Mouse (Mus musculus) liver, embryonic 14.5 days (tissue): ENCODE results near the gene Pcolce2. TPM values are rescaled to one million over a fixed set of nuclear protein-coding genes. Genes with fewer than 3 reads are reported as not detected.

ENCODE experiments used
- ATAC-seq: fragments of 200-750 bp; cut with Nextera tagmentation; 2 replicates; pipeline ENCODE4 v1.8.0; 2017; ENCODE audit warnings: moderate number of reproducible peaks, mild to moderate bottlenecking, moderate library complexity; ENCODE audit not compliant: insufficient read depth
- DNase-seq, 3 experiments: peaks; one replicate each; pipeline ENCODE4 v3.0.0-alpha.2; 2012 to 2013; ENCODE audit warnings: low read depth in 3 of 3, low spot score in 3 of 3
- H3K27ac ChIP-seq: fragments of 300-500 bp; sonication (generic); 2 replicates; pipeline ENCODE4 v1.5.1; 2014; ENCODE audit warnings: moderate library complexity, mild to moderate bottlenecking, control low read depth, inconsistent platforms
- H3K27me3 ChIP-seq: fragments of 300-500 bp; sonication (generic); 2 replicates; pipeline ENCODE4 v1.6.1; 2014; ENCODE audit warnings: mild to moderate bottlenecking, low read length, moderate library complexity; ENCODE audit not compliant: control insufficient read depth, insufficient read depth
- H3K36me3 ChIP-seq: fragments of 300-500 bp; sonication (generic); replicated peaks from 2 replicates; pipeline ENCODE4 v1.6.1; 2014; ENCODE audit warnings: low read depth; ENCODE audit not compliant: control insufficient read depth, insufficient read depth
- H3K4me1 ChIP-seq, 2 experiments: fragments of 200-500 bp in 1 of 2; fragments of 300-500 bp in 1 of 2; sonication (generic) in 1 of 2; replicated peaks; 2 replicates each; pipeline ENCODE4 v1.6.1; 2012 to 2014; ENCODE audit warnings: antibody characterized with exemption in 1 of 2, inconsistent platforms in 1 of 2, low read length in 1 of 2; ENCODE audit not compliant: control insufficient read depth in 2 of 2, insufficient read depth in 2 of 2
- H3K4me2 ChIP-seq: fragments of 300-500 bp; sonication (generic); 2 replicates; pipeline ENCODE4 v1.6.1; 2014; ENCODE audit warnings: low read depth, mild to moderate bottlenecking, control low read depth, moderate library complexity
- H3K4me3 ChIP-seq, 2 experiments: fragments of 200-500 bp in 1 of 2; fragments of 300-500 bp in 1 of 2; sonication (generic) in 1 of 2; 2 replicates each; pipeline ENCODE4 v1.5.1; 2012 to 2014; ENCODE audit warnings: low read depth in 2 of 2, low read length in 2 of 2, mild to moderate bottlenecking in 2 of 2, control low read depth in 1 of 2, inconsistent platforms in 1 of 2, moderate library complexity in 1 of 2; ENCODE audit not compliant: insufficient read depth in 1 of 2
- H3K9ac ChIP-seq: fragments of 300-500 bp; sonication (generic); replicated peaks from 2 replicates; pipeline ENCODE4 v1.6.1; 2014; ENCODE audit warnings: mild to moderate bottlenecking, control low read depth, moderate library complexity
- H3K9me3 ChIP-seq: fragments of 300-500 bp; sonication (generic); 2 replicates; pipeline ENCODE4 v1.6.1; 2016; ENCODE audit warnings: low read length, mixed read lengths; ENCODE audit not compliant: control insufficient read depth
- CTCF ChIP-seq: IDR thresholded peaks from 2 replicates; pipeline ENCODE4 v1.5.1; 2016; ENCODE audit warnings: antibody characterized with exemption, low read depth, control low read depth
- EP300 ChIP-seq: IDR thresholded peaks from 2 replicates; pipeline ENCODE4 v1.6.1; 2016; ENCODE audit warnings: antibody characterized with exemption, low read depth
- WGBS: fragments of 180-500 bp; shearing (Covaris S2); extraction: QIAGEN DNeasy Blood & Tissue Kit; methylation state at CpG from one replicate; pipeline ENCODE4 v1.1.7; 2014; ENCODE audit not compliant: insufficient replicate concordance; 5-methylcytosine and 5-hydroxymethylcytosine counted together
- polyA plus RNA-seq, 2 experiments: library from polyadenylated mRNA; depleted of rRNA in 1 of 2; stranded (reverse) in 1 of 2; unstranded in 1 of 2; fragments of >200 nt; fragmentation: Nextera tagmentation in 1 of 2; extraction: Ambion mirVana in 1 of 2; gene quantifications; 2 replicates each; pipeline versions ENCODE4 v1.2.1 to v1.2.3; 2012 to 2014

The Pcolce2 gene
- polyA plus RNA-seq, 2 experiments, result 1.4 to 6.7 TPM

GRCm38 (mm10) chr9:95653363-95653762, 16.0 kb downstream of the Pcolce2 start:
- Histone ChIP-seq H3K36me3 (no peaks in the 10 kb centered on the region), H3K9me3 (no peaks in the 10 kb centered on the region), H3K4me1 (no peaks in the 10 kb centered on the region), H3K27me3 (no peaks in the 10 kb centered on the region), H3K27ac (no peak overlapping the region), H3K4me3 (no peak overlapping the region), H3K9ac (no peak overlapping the region), H3K4me2 (no peak overlapping the region)
- WGBS, result 74% methylated on average over 6 of the region's 6 CpGs
- ATAC-seq, result no peak
- DNase-seq, result no peak
- TF ChIP-seq CTCF, result no peak
- TF ChIP-seq EP300, result no peak

GRCm38 (mm10) chr9:95654356-95654755, 17.0 kb downstream of the Pcolce2 start:
- H3K27me3 ChIP-seq, result no peaks in the 10 kb centered on the region
- TF ChIP-seq EP300, result no peak
- no peak for TF ChIP-seq CTCF
- no peaks in the 10 kb centered on the region for H3K36me3 ChIP-seq
- no peak overlapping the region for H3K9ac ChIP-seq
- DNase-seq (no peak), ATAC-seq (no peak)
- no peaks in the 10 kb centered on the region for H3K4me1 ChIP-seq
- 88% methylated on average over 5 of the region's 5 CpGs for WGBS
- H3K4me2 ChIP-seq, result no peak overlapping the region
- no peaks in the 10 kb centered on the region for H3K9me3 ChIP-seq
- H3K27ac ChIP-seq, result no peak overlapping the region
- no peak overlapping the region for H3K4me3 ChIP-seq

GRCm38 (mm10) chr9:95657941-95658340, 20.5 kb downstream of the Pcolce2 start:
- Histone ChIP-seq H3K36me3 (no peaks in the 10 kb centered on the region), H3K27me3 (no peaks in the 10 kb centered on the region), H3K4me2 (no peak overlapping the region), H3K4me1 (no peaks in the 10 kb centered on the region), H3K9me3 (no peaks in the 10 kb centered on the region), H3K27ac (no peak overlapping the region), H3K9ac (no peak overlapping the region), H3K4me3 (no peak overlapping the region)
- no peak for TF ChIP-seq EP300
- TF ChIP-seq CTCF, result no peak
- no peak for DNase-seq
- ATAC-seq, result no peak
- WGBS, result 45% methylated on average over 2 of the region's 2 CpGs

GRCm38 (mm10) chr9:95664290-95664989, 27.0 kb downstream of the Pcolce2 start:
- no peaks in the 10 kb centered on the region for H3K9me3 ChIP-seq
- H3K36me3 ChIP-seq, result no peaks in the 10 kb centered on the region
- DNase-seq, result no peak
- WGBS, result 61% methylated on average over 10 of the region's 10 CpGs
- no peak overlapping the region for H3K4me2 ChIP-seq
- no peak overlapping the region for H3K27ac ChIP-seq
- no peak for ATAC-seq
- no peak overlapping the region for H3K4me3 ChIP-seq
- TF ChIP-seq EP300 (no peak), CTCF (no peak)
- no peak overlapping the region for H3K9ac ChIP-seq
- H3K4me1 ChIP-seq, result no peaks in the 10 kb centered on the region
- no peaks in the 10 kb centered on the region for H3K27me3 ChIP-seq

- Histone ChIP-seq H3K9ac (no peak overlapping the region), H3K36me3 (no peaks in the 10 kb centered on the region), H3K27me3 (no peaks in the 10 kb centered on the region), H3K27ac (no peak overlapping the region), H3K4me1 (no peaks in the 10 kb centered on the region), H3K4me2 (no peak overlapping the region), H3K9me3 (no peaks in the 10 kb centered on the region), H3K4me3 (no peak overlapping the region)
- WGBS, result 74% methylated on average over 6 of the region's 6 CpGs
- no peak for ATAC-seq
- no peak for TF ChIP-seq CTCF
- TF ChIP-seq EP300, result no peak
- no peak for DNase-seq
These were observed 28.4 kb downstream of the Pcolce2 start for GRCm38 (mm10) chr9:95665835-95666234.
